Mouse (Mus musculus): ENCODE measurements around the gene Usf3.

GRCm38 (mm10) chr16:44252735-44253134 is 79.7 kb downstream of the Usf3 start:
- TF ChIP-seq CTCF (IDR thresholded peaks at IDR 0.05; ENCODE audit: borderline replicate concordance, extremely low read depth, insufficient read depth, insufficient read length) = no peak
- TF ChIP-seq POLR2A (IDR thresholded peaks at IDR 0.05; ENCODE audit: borderline replicate concordance, extremely low read depth, insufficient read depth, insufficient read length, poor library complexity, severe bottlenecking) = no peak
